Mouse (Mus musculus) inflammation-experienced regulatory T-cells, adult 6 months (primary cell): Measurements from ENCODE around the gene Cltb. TPM values are rescaled to one million over a fixed set of nuclear protein-coding genes. Genes with fewer than 3 reads are reported as not detected.
A peak's percentile ranks its signal among the peaks of the same experiment; 100 is the strongest.

Source experiments
- ATAC-seq: one replicate; pipeline ENCODE4 v1.8.0; 2017
- polyA plus RNA-seq, 3 experiments: library from polyadenylated mRNA; unstranded; fragments of 100-300 nt; shearing (Covaris generic); gene quantifications; one replicate each; pipeline ENCODE4 v1.2.1; 2017

The Cltb gene
- polyA plus RNA-seq, 3 experiments from 2014 or later = 10.2 to 13.8 (median 11.3) TPM

DNA sequence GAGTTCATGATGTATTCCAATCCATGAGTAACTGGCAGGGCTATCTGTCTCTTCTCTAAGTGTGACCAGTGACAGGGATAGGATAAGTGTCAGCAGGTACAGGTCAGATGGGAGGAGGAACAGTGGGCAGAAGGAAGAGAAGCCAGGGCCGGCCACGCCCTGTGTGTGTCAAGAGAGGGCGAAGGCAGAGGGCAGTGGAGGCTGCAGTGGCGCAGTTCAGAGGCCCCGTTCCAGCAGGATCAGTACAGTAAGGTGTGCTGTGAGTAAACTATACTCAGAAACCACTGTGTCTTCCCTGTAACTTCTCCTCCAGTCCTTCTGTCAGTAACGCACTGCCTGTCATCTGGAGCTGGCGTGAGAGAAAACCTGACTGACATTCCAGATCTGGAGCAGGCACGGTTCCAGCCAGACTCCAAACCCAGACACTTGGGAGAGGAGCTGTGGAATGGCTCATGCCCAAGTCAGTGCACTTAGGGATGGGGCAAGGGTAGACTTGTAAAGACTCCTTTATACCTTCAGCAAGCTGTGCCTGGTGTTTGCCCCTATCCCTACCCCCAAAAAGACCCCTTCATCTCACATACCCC, 14.9 kb downstream of the Cltb start:
- no peak for ATAC-seq

DNA sequence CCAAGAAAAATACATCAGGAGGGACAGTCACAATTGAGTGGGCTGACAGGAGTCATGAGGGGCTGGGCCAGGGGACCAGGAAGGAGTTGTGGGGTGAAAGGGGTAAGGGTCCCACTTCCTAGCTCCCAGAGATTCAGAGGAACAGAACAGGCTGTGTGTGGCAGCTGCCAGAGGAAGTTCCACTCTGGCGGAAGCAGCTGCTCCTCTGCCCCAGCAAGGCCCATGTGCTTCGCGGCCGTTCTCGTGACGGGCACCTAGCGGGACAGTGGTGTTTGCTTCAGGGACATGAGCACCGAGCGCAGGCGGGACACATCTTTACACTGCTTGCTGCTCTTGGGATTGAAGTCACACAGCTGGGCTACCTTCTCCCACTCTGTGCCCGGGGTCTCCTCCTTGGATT, 17.5 kb downstream of the Cltb start:
- ATAC-seq = no peak

DNA sequence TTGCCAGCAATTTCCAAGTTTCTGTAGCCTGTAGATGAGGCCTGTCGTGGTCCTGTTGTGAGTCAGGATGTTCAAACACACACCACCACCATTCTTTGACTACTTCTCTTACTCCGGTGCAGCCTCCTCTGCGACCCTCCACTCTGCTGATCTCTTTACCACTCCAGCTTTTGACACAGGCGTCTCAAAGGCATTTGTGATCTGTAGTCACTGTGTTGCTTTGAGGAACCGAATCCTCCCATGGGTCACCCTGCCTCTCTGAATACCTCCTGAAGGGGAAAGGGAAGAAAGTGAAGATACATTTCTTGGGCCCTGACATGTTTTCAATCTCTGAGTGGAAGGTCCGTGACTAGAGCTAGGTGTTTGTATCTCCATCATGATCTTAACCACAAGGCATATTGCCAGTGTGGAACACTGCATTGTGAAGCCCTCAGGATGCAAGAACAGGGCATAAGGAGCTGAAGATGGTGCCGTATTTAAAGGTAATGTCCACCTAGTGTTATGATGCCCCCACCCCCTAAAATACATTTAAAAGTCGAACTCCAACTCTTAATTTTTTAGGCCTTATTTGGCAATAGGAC, 19.3 kb downstream of the Cltb start:
- ATAC-seq = no peak

DNA sequence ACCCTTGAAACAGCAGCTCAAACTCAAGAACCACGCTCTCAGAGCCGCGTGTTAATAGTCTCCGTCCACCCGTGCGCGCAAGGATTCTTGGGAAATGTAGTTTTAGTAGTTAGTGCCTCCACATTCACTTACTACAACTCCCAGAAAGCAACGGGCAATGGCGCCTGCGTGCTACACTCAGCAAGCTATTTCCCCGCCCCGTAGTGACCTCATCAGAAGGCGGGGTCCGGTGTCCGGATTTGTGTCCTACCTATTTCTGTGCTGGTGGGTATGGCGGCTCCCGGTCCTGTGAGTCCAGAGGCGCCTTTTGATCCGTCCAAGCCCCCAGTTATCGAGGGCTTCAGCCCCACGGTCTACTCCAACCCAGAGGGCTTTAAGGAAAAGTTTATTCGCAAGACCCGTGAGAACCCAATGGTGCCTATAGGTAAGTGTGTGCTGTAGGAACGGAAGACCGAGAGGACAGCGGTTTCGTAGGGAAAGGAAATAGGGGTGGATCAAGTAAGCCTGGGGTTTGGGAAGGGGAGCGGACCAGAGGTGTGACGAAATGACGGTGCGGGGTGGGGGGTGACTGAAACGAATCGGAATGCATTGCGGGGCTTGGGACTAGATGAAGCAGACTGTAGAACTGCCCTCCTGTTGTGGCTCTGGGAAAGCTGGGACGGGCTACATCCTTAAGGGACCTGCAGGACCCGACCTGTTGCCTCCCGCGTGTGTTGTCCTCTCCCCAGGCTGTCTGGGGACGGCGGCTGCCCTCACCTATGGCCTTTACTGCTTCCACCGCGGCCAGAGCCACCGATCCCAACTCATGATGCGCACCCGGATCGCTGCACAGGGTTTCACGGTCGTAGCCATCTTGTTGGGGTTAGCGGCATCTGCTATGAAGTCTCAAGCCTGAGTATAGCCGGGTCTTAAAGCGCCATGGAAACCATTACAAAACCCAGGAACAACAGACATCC, 20.9 kb downstream of the Cltb start, which contains the start of the genes Nop16 and Higd2a:
Gene Nop16 (minus strand): TSS at position 95 of the 956 bp plus-strand sequence.
Gene Higd2a (plus strand): TSS at position 212 of the 956 bp plus-strand sequence.
- peak; percentile 96 for ATAC-seq

DNA sequence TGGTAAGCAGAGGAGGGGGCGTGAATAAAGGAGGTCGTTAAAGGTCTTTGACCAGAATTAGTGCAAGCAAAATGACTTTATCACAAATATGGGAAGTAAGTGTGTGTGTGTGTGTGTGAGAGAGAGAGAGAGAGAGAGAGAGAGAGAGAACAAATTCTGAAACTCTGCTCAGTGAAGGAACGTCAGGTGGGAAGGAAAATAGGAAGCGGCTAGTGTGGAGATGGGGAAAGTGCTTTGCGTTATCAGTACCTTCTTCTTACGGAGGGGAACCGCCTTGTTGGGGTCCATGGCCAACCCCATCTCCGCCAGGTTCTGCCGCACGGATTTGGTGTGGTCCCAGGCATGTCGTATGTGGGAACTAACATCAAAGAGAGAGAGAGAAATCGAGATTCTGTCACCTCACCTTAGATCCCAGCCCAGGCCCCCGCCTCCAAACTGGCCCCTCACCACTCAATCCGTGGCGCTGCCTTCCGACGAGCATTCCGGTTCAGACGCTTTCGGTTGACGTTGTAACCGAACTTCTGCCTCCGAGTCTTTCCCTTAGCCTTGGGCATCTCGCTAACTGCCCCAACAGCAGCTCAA, 21.6 kb downstream of the Cltb start:
- ATAC-seq = peak; percentile 11

DNA sequence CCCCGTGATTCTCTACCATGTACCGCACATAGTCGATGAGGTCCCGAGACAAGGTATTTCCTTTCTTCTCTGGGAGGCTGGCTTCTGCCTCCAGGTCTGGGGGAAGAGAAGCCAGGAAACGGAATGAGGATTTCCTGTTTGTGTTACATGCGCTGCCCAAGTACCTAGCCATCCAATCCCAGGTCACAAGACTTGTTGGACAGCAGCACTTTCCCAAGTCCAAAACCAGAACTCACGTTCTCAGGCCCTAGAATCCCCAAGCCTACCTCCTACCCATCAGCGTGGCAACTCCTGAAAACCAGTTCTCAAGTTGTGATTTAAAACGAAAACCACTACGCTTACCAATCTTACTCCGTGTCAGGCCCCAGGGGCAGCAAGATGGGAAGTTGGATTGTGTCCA, 25.3 kb downstream of the Cltb start:
- no peak for ATAC-seq

DNA sequence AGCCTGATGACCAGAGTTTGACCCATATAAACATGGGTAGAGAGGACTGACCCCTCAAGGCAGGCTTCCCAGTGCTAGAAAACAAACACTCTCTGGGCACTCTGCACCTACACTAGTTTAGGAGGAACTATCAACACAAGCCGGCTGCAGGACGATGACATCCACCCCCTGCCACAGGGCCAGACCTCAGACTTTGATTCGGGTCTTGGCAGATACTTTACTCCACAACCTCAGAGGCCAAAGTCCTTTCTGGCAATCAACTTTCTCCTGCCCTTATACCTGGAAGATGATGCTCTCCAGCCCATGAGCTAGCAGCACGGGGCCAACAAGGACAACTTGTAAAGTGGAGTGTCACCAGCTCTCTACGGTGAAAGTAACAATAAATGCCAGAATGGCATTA, 28.3 kb downstream of the Cltb start:
- no peak for ATAC-seq

DNA sequence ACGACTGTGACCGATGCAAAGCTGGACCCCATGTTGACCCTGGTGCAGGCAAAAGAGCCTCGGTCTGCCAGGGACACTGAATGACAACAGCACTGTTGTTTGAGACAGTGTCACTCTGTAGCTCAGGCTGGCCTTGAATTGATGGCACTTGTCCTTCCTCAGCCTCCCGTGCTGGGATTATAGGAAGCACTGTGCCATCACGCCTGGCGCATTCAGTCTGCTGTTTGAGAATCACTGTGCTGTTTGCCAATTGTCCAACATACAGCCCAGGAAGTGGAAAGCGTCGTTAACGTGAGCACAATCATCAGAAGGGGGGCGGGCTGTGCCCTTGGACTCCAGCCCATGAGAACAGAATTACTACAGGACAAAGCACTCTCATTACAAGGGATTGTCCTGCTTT, 29.0 kb downstream of the Cltb start:
- no peak for ATAC-seq

DNA sequence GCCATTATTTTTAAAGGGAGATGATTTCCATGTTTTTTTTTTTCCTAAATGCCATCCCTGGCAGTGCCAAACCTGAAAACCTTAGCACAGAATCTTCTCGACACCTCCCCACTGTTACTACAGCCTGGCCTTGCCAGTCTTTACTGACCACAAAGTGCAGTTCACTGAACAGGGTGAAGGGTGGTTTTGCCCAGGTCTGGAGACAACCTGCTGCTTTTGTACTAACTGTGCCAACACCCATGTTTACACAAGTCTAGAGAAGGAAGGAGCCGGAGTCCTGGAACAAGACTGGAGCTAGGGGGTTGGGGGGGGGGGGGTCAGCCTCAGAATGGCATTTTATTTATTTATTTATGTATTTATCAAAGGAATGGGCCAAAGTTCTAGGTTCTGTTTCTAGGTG, 29.8 kb downstream of the Cltb start:
- no peak for ATAC-seq

DNA sequence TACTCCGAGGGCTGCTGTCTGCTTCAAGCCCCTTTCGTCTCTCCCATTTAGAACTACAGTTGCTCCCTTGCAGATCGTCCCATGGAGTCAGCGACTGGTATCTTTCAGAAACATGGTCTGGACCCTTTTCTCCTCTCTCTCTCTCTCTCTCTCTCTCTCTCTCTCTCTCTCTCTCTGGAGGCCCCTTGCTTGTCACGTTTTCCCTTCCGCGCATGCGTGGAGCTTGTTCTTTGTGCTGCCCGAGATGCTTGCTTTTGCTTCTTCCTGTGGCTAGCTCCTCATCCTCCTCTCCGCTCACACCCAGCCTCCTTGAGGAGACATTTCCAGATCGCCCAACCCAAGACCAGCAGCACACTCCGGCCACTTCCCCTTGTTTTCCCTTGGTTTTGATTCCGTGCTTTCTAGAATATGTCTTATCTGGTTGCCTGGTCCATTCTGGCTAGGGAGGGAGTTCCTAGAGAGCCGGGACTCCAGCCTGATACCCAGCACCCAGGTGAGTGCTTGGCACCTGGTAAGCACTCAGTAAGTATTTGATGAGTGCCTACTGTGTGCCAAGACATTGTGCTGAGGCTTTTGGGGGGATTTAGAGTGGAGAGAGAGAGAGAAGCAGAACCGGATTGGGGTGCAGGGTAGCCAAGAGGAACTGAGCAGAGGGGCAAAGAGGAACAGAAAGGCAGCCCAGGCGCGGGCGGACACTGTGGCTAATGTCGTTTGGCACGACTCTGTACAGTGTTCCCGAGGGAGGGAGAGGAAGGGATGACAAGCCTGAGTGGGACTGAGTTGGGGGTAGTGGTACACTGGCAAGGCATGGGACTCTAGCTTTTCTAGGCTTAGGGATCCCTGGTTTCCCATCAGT, 33.3 kb downstream of the Cltb start:
- no peak for ATAC-seq

DNA sequence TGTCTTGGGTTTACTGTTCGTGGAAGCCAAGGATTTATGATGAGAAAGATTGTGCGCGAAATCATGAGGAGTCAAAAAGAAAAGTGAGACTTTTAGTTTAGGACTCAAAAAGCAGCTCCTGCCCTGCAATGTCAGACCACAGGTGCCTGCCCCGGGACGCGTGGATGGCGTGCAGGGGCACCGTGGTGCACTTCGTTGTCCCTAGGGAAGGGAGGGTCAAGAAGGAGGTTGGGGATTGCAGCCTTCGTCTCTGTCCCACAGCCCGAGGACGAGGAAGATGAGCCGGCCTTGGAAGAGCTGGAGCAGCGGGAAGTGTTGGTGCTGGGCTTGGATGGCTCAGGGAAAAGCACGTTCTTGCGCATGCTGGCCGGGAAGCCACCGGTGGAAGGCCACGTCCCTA, 35.7 kb downstream of the Cltb start:
- ATAC-seq = peak; percentile 17

DNA sequence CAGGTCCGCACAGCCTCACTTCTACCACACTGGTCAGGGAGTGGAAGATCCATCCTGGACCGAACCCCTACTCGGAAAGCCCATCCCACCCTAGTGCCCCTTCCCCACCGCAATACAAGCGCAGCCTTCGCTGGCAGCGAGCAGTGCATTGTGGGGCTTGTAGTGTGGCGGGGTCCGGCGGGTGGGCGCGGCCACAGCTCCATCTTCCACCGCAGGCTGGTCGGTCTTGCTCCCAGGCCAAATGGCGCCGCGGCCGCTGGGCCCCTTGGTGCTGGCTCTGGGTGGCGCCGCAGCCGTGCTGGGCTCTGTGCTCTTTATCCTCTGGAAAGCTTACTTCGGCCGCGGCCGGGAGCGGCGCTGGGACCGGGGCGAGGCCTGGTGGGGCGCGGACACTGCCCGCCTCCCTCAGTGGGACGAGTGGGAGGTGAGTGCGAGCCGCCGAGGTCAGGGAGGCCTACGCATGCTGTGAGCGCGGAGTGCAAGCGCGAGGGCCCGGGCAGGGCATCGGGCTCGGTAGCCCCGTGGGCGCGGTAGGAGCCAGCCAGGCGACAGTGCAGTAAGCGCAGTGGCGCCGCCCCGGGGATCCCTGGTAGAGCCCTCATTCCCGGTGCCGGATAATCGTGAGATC, 36.2 kb downstream of the Cltb start, which contains the start of gene Arl10:
Gene Arl10 (plus strand): TSS at position 162 of the 628 bp plus-strand sequence.
- peak; percentile 64 for ATAC-seq

DNA sequence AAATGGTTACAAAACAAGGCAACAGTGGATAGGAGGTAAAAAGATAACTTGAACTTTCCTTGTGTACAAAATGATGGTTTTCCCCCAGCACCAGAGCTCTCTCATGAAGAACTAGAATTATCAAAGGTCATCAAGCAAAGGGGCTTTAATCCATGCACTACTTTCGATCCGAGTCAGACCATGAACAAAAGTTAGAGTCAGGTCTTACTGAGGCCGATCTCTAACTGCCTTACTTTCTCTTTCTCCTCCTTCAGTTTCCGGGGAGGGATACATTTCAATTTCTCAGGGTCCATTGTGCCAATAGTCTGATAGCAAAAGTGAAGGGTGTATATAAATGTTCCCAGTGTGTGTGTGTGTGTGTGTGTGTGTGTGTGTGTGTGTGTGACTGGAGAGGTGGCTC, 38.5 kb downstream of the Cltb start:
- ATAC-seq = peak; percentile 35

DNA sequence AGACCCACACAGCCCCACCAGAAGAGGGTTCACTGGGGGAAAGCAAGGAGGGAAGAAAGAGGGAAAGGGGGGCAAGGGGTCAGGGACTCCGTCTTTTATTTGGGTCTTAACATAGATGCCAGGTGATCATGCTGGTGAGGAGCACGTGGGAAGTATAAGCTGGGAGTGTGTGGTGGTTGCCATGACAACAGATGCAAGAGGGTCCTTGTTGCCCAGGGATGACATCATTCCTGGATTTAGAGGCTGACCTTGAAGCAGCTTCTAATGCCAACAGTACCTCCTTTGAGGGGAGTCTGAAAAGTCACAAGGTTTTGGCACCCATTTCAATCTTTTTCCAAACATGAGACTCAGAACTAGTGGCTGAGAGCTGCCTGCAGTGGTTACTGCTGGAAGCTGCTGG, 39.5 kb downstream of the Cltb start:
- ATAC-seq = no peak

DNA sequence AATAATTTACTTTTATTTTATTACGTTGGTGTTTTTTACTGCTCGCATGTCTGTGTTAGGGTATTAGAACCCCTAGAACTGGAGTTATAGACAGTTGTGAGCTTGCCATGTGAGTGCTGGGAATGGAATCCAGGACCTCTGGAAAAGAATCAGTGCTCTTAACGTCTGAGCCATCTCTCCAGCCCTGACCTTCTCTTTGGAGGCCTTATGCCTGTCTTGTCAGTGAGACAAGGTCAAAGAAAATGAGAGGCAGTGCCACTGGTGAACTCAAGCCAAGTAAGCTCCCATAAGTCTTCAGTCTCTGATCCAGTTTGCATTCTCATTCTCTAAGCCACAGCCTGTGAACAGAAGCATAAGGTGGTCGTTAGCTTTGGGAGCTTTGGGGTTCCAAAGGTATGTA, 40.4 kb downstream of the Cltb start:
- ATAC-seq = no peak

DNA sequence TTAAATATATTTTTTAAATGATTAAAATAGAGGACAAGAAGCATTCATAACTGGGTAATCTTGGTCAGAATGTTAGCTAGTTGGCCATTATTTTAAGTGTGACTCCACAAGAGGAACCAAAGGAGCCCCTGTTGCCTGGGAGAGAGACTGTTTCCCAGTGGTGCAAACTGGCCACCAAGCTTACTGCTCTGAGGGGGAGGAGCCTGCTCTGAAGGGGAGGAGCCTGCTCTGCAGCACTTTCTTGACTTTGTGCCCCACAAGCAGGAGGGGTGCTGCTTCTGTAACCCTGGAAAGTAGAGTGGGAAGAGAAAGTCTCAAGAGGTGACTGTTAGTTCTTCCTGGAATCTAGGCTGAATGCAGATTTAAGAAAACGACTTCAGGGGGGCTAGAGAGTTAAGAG, 41.9 kb downstream of the Cltb start:
- no peak for ATAC-seq

DNA sequence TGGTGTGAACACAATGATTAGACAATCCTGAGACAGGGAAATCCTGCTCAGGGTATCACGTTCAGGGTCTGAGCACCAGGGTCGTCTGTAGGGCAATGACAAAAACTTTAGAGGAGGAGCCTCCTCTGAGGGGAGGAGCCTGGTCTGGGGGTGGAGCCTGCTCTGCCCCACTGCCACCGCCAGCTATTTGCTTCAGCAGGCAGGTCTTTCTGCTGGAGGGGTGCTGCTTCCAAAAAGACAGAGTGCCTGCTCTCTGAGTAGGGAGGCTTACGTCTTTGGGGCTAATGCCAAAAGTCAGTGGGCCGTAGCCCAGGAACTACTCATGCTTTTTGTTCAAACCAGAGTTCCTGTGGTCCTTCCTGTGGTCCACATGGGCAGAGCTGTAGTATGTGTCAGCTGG, 42.8 kb downstream of the Cltb start:
- no peak for ATAC-seq

DNA sequence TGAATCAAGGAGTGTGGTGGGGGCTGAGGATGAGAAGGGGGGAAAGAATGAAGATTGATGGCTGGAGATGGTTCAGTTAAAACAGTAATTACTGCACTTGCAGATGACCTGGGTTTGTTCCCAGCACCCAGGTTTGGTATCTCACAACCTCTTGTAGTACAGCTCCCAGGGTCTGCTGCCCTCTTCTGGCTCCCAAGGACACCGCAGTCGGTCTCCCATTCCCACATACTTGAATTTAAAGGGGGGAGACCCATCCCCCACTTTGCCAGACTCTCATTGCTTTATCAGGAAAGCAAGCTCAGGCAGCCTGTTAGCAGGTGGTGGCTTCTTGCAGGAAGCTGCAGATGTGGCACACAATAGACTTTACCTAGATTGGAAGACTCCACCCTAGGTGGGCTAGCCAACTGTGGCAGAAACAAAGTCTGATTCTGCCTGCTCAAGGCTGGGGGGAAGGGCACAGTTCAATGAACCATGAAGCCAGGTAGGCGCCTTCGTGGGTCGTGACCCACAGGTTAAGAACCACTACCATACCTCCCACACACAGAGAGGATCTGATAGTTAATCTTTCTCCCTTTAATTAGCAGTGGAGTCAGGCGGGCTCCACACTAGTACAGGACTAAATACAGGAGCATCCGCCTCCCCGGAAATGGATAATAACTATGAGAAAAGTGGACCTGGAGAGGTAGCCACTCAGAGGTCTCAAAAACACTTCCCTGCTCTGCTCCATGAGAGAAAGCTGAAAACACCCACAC, 45.4 kb downstream of the Cltb start:
- ATAC-seq = no peak

DNA sequence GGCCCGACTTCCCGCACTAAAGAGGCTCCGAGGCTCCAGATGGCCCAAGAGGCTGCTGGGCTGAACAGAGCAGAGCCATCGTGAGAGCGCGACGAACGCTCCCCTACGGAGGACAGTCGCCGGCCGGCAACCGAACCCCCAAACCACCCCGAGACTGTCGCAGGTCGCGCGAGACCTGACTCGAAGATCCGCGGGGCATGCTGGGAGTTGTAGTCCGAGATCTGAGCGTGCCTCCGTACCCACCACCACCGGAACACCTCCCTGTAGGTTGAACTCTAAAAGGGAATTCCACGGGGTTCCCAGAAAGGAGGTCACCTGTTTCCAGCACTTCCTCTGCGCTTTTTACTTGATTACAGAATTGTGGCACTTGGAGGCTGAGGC, 46.0 kb downstream of the Cltb start, which contains the start of gene 4833439L19Rik:
Gene 4833439L19Rik (minus strand): TSS at position 235 of the 381 bp plus-strand sequence.
- peak; percentile 99 for ATAC-seq
